Mouse (Mus musculus): Measurements from ENCODE around the gene Gm17542. TPM values are rescaled to one million over a fixed set of nuclear protein-coding genes. Genes with fewer than 3 reads are reported as not detected.

The Gm17542 gene
- total RNA-seq (2023) = not detected

GRCm38 (mm10) chr10:58718110-58718509 lies at the start of gene Gm17542:
Gene Gm17542, minus strand, starts transcription at chr10:58718210.

GRCm38 (mm10) chr10:58675533-58675932 lies 42.5 kb downstream of the Gm17542 start, which contains the start of gene Edar:
Gene Edar, minus strand, starts transcription at chr10:58675654.

Other genes with a start within 250 kb of the Gm17542 start
- gene Ccdc138, start 220.3 kb downstream of the Gm17542 start, total RNA-seq (2023) = 1 to 10 TPM; 3.8 to 4.3 TPM
- gene Edar, start 42.6 kb downstream of the Gm17542 start, total RNA-seq (2023) = not detected
- not detected for gene Sh3rf3, start 95.1 kb upstream of the Gm17542 start, total RNA-seq (2023)

Data from T-cell, adult 66 days (primary cell).